Mouse (Mus musculus) left cerebral cortex, adult 11 months (tissue): Measurements from ENCODE around the gene Pard3b.

Experiments used
- DNase-seq: peaks from one replicate; pipeline ENCODE4 v3.0.0; 2022; ENCODE audit warnings: low spot score

Gene Pard3b

GRCm38 (mm10) chr1:61751008-61751407 is 112.4 kb downstream of the Pard3b start:
- DNase-seq = no peak

DNA sequence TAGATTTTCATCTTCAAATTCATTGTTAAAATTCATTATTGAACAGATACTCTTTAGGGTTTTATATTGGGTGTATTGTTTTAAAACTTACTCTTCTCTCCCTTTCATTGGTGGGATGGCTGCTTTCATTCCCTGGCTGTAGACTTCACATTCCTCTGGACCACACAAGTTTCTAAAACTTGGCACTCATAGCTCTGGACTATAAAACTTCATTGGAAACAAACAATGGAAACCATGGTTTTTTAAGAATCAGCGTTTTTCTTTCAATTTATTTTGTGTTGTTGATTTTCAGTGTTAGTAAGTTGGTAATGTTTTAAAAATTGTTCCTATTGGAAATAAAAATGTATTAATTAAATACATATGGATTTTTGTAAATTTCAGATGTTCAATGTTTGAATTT is 118.1 kb downstream of the Pard3b start:
- no peak for DNase-seq

- peak; percentile 41 for DNase-seq
Measured at GRCm38 (mm10) chr1:61771213-61771612, 132.6 kb downstream of the Pard3b start.

DNA sequence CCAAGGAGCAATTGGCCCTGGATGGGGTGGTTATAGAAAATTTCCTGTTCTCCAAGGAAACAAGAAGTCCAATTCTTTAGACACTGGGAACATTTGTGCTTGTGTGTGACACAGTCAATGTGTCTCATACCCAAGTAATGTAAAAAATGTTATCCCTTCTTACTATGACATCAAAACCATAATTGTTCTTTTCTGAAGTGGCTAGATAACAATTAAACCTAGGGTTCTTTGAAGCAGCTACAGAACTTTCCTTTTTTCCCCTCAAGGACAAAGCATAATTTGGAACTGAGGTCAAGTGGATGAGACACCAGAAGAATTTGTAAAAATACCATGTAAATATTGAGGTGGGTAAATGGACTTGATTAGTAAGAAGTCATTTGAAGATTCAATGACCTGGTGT is 140.1 kb downstream of the Pard3b start:
- no peak for DNase-seq

DNA sequence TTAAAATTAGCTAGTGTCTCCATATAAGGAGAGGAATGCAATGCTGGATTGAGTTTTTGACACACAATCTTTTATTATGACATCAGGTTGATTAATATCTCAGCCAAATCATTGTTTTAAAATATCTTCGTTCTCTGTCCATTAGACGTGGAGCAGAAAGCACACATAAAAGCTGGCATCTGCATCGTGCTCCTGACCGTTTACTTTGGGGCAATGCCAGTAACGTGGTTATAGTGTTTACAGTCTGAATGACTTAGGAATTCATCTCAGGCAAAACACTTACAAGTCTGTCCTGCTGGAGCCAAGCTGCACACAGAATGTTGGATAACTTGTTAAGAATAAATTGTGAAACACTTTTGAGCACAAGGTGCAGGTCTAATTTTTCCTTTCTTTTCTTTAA is 141.3 kb downstream of the Pard3b start:
- DNase-seq = no peak

- no peak for DNase-seq
Measured at GRCm38 (mm10) chr1:61796296-61796695, 157.7 kb downstream of the Pard3b start.

GRCm38 (mm10) chr1:61820213-61820612 is 181.6 kb downstream of the Pard3b start:
- no peak for DNase-seq

GRCm38 (mm10) chr1:61825560-61826191 is 187.1 kb downstream of the Pard3b start:
- DNase-seq = no peak

DNA sequence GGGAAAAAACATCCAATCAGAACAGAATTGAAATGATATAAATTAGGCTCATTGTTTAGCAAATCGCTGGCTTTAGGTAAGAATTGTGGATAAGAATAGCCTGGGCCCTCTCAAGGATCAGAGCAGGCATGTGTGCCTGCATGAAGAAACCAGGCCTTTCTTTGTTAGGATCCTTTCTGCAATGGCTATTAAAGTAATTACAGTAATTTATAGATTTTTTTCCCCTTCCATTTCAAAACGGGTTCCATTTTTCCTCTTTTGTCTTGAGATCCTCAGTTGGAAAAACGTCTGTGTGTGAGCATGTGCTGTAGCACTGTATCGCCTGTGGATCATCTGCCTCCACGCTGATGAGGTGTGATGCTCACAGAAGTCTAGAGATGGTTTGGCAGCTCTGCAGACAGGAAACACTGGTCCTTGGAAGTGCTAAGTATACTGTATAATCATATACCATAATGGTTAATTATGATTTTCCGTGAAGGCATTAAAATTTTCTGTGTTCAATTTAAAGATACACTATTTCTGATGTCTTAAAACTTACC is 198.5 kb downstream of the Pard3b start:
- DNase-seq = no peak

- no peak for DNase-seq
Measured at GRCm38 (mm10) chr1:61846606-61847005, 208.0 kb downstream of the Pard3b start.

DNA sequence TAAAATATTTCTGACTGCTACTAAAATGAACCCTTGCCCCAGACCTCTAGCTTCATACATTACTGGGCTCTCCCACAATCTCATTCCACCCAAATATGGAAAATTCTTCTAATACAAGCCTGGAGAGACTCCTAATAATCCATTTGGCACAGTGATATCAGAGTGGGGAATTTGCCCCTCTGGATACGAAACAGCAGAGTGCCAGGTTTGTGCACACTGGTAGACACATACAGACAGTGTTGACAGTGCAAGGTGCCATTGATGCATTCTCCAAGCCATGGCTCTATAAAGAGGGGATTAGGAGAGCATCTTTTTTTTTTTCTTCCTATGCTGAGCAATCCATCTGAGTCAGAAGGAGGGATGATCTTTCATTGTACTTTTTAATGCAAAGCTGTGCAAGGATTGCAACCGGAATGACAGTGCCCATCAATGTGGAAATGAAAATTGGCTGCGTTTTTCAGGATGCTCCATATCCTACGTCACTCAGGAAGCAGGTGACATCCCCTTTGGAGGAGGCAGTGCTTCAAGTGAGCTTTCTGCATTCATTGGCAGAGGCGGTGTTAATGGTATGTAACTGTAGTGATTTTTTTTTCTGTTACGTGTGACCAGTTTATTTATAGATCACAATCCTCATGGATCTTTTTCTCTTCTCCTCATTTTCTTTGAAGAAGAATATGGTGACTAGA is 210.5 kb downstream of the Pard3b start:
- no peak for DNase-seq

- no peak for DNase-seq
Measured at GRCm38 (mm10) chr1:61850471-61850870, 211.8 kb downstream of the Pard3b start.

DNA sequence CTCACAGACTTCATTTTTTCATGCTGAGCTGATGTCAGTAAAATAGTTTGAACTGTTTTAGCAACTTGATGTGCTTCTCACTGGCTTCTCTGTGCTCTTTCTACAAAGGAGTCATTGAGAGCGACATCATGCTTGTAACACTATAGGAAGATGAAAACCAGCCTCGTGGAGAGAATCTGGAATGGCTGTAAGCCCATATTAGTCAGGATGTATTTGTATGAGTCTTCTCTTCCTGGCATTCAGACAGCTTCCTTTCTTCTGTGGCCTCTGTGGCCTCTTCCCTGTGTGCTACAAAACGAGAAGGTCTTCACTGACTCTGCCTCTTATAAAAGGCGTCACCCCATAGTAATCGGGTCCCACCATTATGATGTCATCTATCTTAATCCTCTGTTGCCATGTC is 212.6 kb downstream of the Pard3b start:
- DNase-seq = no peak

- no peak for DNase-seq
Measured at GRCm38 (mm10) chr1:61867286-61868082, 228.9 kb downstream of the Pard3b start.

DNA sequence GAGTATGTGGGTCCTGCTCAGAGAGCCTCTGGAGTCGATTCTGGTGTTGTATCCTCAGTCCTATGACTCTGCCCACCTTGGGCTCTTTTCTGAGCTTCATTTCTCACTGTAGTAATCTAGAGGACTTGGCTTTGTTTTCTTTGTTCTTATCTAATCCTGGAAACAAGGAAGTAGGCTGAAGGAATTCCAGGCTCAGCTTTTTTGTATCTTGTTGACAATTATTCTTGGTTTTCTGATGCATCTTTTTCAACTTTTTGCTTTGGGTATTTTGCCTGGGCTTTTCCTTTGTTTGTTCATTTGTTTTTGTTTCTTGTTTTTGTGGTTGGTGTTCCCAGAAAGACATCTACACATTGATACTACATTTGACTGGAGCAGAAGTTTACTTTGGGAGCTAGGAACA is 236.3 kb downstream of the Pard3b start:
- no peak for DNase-seq

DNA sequence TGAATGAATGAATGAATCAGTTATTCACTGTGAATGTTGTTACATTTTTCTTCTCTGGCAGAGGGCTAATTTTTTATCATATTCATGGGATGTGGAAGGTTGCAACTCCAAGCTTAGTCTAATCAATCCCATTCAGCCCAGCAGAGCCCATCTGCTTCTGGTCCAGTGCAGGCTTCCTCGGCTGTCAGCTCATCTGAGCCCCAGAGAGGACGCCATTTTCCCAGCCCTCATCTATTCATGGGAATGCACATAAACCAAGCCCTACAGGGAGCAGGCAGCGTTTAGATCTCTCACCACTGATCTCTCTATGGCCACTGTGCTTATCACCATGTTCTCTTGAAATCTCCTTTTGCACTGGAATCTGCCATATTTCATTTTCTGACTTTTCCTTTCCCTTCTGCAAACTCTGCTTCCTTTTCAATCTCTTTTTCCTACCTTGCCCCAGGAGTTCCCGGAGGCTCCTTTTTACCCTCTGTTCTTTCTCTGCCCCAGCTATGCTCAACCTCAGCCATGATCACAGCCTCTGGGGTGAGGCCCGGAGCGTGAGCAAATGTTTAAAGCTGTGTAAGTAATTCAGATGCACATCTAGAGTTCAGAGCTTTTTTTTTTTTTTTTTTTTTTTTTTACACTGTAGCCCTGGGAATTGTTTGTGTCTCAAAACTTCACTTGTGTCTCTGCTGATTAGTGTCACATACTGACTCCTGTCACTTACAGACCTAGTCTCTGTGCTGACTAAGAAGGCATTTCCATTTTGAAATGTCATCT is 241.3 kb downstream of the Pard3b start:
- DNase-seq = no peak

- no peak for DNase-seq
Measured at GRCm38 (mm10) chr1:61896048-61896447, 257.4 kb downstream of the Pard3b start.

DNA sequence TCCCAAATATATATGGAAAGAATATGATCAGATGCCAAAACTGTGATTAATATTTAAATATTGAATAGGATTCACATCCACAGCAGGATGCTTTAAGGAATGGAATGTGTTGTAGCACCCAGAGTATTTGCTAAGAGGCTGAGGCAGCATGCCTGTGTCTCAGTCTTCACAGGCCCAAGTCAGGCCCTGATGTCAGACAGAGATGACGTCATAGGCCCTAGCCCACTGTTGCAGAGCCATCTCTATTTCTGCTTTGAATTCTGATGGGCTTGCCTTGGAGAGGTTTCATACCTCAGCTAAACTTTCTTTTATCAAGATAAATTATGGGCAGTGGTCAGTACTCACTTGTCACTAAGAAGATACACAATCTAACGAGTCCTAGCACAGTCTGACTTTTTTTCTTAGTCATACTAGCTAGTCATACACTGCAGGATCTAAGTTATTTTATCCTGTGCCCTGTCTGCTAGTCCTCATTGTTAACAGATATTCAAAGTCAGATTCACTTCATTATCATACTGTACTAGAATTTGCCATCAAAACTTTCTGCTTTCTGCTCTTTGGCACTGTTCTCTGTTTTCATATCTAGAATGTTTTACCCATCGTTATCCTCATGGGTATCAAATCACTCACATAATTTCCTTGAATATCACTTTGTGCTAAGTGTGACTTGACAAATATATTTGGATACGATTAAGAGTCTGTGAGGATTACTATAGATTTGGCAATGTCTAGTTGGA is 264.8 kb downstream of the Pard3b start:
- no peak for DNase-seq

DNA sequence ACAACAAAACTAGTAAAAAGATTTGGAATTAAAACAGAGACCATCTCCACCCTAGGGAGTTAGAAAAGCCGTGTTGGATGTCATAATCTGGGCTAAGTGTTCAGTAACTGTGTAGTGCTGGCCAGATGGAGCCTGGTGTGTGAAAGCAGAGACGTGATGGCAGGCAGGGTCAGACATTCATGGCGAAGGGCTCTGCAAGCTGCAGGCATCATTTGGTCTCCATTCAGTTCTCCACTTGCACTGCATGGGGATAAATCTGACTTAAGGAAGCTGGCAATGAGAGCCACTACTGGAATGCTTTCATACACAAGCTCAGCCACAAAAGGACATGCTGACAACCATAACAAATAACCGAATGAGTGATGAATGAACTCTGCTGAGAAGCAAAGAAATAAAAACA is 265.4 kb downstream of the Pard3b start:
- DNase-seq = no peak

DNA sequence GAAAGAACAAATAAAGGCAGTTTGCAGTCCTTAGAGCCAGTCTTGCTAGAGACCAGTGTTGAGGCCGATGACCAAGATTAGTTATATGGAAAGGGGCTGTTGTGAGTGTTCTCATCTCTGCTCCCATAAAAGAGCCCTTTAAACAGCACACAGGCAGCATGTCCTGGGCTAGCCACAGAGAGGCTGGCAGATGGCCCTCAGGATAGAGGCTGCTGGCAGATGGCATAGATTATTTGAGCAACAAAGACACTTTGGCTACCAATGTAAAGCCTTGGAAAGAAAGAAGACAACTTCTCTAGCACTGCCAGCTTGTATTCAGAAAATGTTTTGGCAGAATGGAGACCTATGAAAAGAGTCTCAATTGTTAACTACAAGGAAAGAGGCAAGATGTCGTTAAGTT is 274.3 kb downstream of the Pard3b start:
- DNase-seq = no peak

GRCm38 (mm10) chr1:61924958-61925357 is 286.3 kb downstream of the Pard3b start:
- peak; percentile 24 for DNase-seq
